Mouse (Mus musculus) adrenal gland, postnatal 25 days (tissue): ENCODE results near the gene Wipi2. TPM values are rescaled to one million over a fixed set of nuclear protein-coding genes. Genes with fewer than 3 reads are reported as not detected.
A peak's percentile ranks its signal among the peaks of the same experiment; 100 is the strongest.

Experiments used
- DNase-seq: peaks from one replicate; pipeline ENCODE4 v3.0.0; 2021; ENCODE audit warnings: mixed read lengths
- total RNA-seq: library from RNA; stranded (reverse); gene quantifications from 2 replicates; pipeline ENCODE4 v1.2.3, GENCODE M21; 2021

Wipi2 gene
- total RNA-seq, 1 experiment from 2014 or later = 98.2 TPM

GRCm38 (mm10) chr5:142692971-142693737 is 65.7 kb downstream of the Wipi2 start:
- no peak for DNase-seq

GRCm38 (mm10) chr5:142693738-142694430 is 66.4 kb downstream of the Wipi2 start:
- DNase-seq = peak; percentile 25

GRCm38 (mm10) chr5:142694627-142695340 is 67.3 kb downstream of the Wipi2 start:
- peak; percentile 75 for DNase-seq

GRCm38 (mm10) chr5:142696258-142696657 is 68.8 kb downstream of the Wipi2 start:
- DNase-seq = no peak

- DNase-seq = no peak
Measured at GRCm38 (mm10) chr5:142696865-142697264, 69.4 kb downstream of the Wipi2 start.

GRCm38 (mm10) chr5:142697742-142698141 is 70.2 kb downstream of the Wipi2 start:
- no peak for DNase-seq

- DNase-seq = no peak
Measured at GRCm38 (mm10) chr5:142700842-142701589, 73.5 kb downstream of the Wipi2 start.

GRCm38 (mm10) chr5:142701651-142702510 is 74.4 kb downstream of the Wipi2 start:
- DNase-seq = peak; percentile 55

GRCm38 (mm10) chr5:142702511-142703138 is 75.1 kb downstream of the Wipi2 start:
- DNase-seq = no peak

- peak; percentile 30 for DNase-seq
Measured at GRCm38 (mm10) chr5:142703569-142703968, 76.1 kb downstream of the Wipi2 start.

GRCm38 (mm10) chr5:142707709-142708108 is 80.2 kb downstream of the Wipi2 start:
- DNase-seq = no peak

- no peak for DNase-seq
Measured at GRCm38 (mm10) chr5:142709436-142709835, 81.9 kb downstream of the Wipi2 start.

- no peak for DNase-seq
Measured at GRCm38 (mm10) chr5:142712373-142712772, 84.9 kb downstream of the Wipi2 start.

- peak; percentile 73 for DNase-seq
Measured at GRCm38 (mm10) chr5:142713966-142714365, 86.5 kb downstream of the Wipi2 start.

- DNase-seq = no peak
Measured at GRCm38 (mm10) chr5:142715059-142715458, 87.6 kb downstream of the Wipi2 start.

GRCm38 (mm10) chr5:142716056-142716455 is 88.6 kb downstream of the Wipi2 start:
- no peak for DNase-seq

- peak; percentile 87 for DNase-seq
Measured at GRCm38 (mm10) chr5:142718037-142718436, 90.5 kb downstream of the Wipi2 start.

GRCm38 (mm10) chr5:142718486-142718885 is 91.0 kb downstream of the Wipi2 start:
- DNase-seq = no peak

GRCm38 (mm10) chr5:142719897-142720296 is 92.4 kb downstream of the Wipi2 start:
- no peak for DNase-seq
